Mouse (Mus musculus) heart, embryonic 12.5 days (tissue): ENCODE measurements around the gene Pomgnt2. TPM values are rescaled to one million over a fixed set of nuclear protein-coding genes. Genes with fewer than 3 reads are reported as not detected.

Experiments used
- ATAC-seq: fragments of 200-750 bp; cut with Nextera tagmentation; 2 replicates; pipeline ENCODE4 v1.8.0; 2017; ENCODE audit warnings: moderate TSS enrichment, moderate library complexity; ENCODE audit not compliant: insufficient number of reproducible peaks, low FRiP score
- H3K27ac ChIP-seq: fragments of 300-500 bp; sonication (generic); 2 replicates; pipeline ENCODE4 v1.5.1; 2016; ENCODE audit warnings: mild to moderate bottlenecking, moderate library complexity; ENCODE audit not compliant: poor library complexity, severe bottlenecking
- H3K27me3 ChIP-seq: fragments of 300-500 bp; sonication (generic); replicated peaks from 2 replicates; pipeline ENCODE4 v1.6.1; 2016; ENCODE audit warnings: mild to moderate bottlenecking, moderate library complexity
- H3K36me3 ChIP-seq: fragments of 300-500 bp; sonication (generic); 2 replicates; pipeline ENCODE4 v1.6.1; 2016; ENCODE audit warnings: mild to moderate bottlenecking, moderate library complexity
- H3K4me1 ChIP-seq: fragments of 300-500 bp; sonication (generic); replicated peaks from 2 replicates; pipeline ENCODE4 v1.6.1; 2016; ENCODE audit warnings: mild to moderate bottlenecking
- H3K4me2 ChIP-seq: fragments of 300-500 bp; sonication (generic); 2 replicates; pipeline ENCODE4 v1.6.1; 2016; ENCODE audit warnings: mild to moderate bottlenecking, moderate library complexity
- H3K4me3 ChIP-seq: fragments of 300-500 bp; sonication (generic); 2 replicates; pipeline ENCODE4 v1.5.1; 2016; ENCODE audit warnings: mild to moderate bottlenecking
- H3K9ac ChIP-seq: fragments of 300-500 bp; sonication (generic); 2 replicates; pipeline ENCODE4 v1.6.1; 2016; ENCODE audit warnings: mild to moderate bottlenecking, moderate library complexity
- H3K9me3 ChIP-seq: fragments of 300-500 bp; sonication (generic); replicated peaks from 2 replicates; pipeline ENCODE4 v1.6.1; 2016; ENCODE audit warnings: mild to moderate bottlenecking, moderate library complexity
- WGBS: fragments of 180-500 bp; shearing (Covaris S2); methylation state at CpG from one replicate; pipeline ENCODE4 v1.1.7; 2016; 5-methylcytosine and 5-hydroxymethylcytosine counted together
- polyA plus RNA-seq: library from polyadenylated mRNA; unstranded; fragments of >200 nt; fragmentation: Nextera tagmentation; extraction: Ambion mirVana; gene quantifications from 2 replicates; pipeline ENCODE4 v1.2.1, GENCODE M21; 2016

Pomgnt2 gene
- polyA plus RNA-seq, 1 experiment from 2014 or later, result 14.3 TPM

- 51% methylated on average over 5 of the region's 5 CpGs for WGBS
- Histone ChIP-seq H3K4me2 (no peak overlapping the region), H3K27me3 (no peaks in the 10 kb centered on the region), H3K4me1 (no peaks in the 10 kb centered on the region; the same call in 1 of the 2 replicates), H3K9ac (no peak overlapping the region), H3K36me3 (no peaks in the 10 kb centered on the region), H3K4me3 (no peak overlapping the region), H3K27ac (no peak overlapping the region), H3K9me3 (no peaks in the 10 kb centered on the region)
- no peak for ATAC-seq
Measured at GRCm38 (mm10) chr9:121969841-121970381, 27.0 kb downstream of the Pomgnt2 start.

DNA sequence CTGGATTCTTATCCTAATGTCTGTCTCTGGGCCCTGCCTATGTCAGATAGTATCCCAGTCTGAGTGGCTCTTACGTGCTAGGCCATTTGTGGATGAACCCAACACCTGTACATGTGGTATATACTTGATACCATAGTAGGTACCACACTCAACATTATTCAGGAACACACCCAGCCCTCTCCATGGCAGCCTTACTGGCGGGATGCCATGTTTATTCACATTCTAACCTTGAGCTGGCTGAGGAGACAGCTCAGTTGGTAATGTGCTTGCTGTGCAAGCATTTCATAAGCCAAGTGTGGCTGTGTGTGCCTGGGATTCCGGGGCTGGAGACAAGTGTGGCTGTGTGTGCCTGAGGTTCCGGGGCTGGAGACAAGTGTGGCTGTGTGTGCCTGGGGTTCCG lies 28.7 kb downstream of the Pomgnt2 start:
- H3K27me3 ChIP-seq, result no peaks in the 10 kb centered on the region
- no peak overlapping the region for H3K27ac ChIP-seq
- ATAC-seq, result no peak
- H3K36me3 ChIP-seq, result no peaks in the 10 kb centered on the region
- no peak overlapping the region for H3K4me3 ChIP-seq
- no peaks in the 10 kb centered on the region for H3K9me3 ChIP-seq
- no peak overlapping the region for H3K4me2 ChIP-seq
- H3K9ac ChIP-seq, result no peak overlapping the region
- WGBS, result 71% methylated on average over 5 of the region's 5 CpGs
- no peaks in the 10 kb centered on the region; the same call in 1 of the 2 replicates for H3K4me1 ChIP-seq

DNA sequence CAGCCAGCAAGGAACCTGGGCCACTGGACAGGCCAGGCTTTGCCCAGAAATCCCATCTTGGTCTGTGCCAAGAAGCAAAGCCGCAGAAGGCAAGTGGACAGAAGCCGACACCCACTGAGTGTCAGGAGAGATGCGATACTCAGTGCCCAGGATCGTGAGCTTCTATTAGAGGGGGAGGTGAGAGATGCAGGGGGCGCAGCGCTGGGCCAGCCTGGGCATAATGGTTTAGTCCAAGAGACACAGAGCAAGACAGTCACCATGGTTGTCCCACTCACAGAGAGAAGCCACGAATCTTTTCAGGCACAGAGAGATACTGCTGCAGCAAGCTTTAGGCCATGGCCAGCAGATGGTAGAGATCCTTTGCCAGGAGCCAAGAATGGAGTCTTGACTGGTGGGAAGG lies 32.0 kb downstream of the Pomgnt2 start:
- Histone ChIP-seq H3K27me3 (no peaks in the 10 kb centered on the region), H3K9ac (no peak overlapping the region), H3K36me3 (no peaks in the 10 kb centered on the region), H3K4me1 (no peaks in the 10 kb centered on the region), H3K9me3 (no peaks in the 10 kb centered on the region), H3K4me2 (no peak overlapping the region), H3K27ac (no peak overlapping the region), H3K4me3 (no peak overlapping the region)
- ATAC-seq, result no peak
- 82% methylated on average over 7 of the region's 7 CpGs for WGBS

DNA sequence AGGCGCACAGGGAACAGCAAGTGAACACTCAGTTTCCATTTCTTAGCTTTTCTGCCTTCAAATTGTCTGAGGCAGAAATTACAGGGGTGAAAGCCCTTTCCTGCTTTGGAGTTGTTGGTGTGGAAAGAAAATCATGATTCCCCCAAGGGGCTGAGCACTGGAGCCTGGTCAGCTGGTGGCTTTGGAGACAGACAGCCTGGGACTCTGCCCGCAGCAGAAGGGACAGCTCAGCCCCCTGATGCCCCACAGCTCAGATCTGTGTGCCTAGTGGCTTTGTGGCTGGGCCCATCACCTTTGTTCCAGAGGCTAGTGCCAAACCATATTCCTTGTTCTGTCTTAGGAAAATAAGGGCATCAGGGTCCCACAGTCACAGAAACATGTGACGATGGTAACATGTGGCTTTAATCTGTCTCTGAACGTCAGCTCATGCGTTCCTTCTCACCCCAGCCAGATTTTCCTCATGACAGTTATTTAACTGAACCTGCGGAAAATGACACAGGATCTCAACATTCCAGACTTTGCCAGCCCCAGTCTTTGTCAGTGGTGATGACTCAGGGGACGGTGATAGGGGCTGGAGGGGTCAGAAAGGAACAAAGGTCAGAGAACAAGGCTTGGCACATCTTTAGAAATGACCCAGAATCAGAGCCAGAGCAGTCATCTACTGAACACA lies 36.8 kb downstream of the Pomgnt2 start:
- no peaks in the 10 kb centered on the region for H3K9me3 ChIP-seq
- H3K4me1 ChIP-seq, result no peaks in the 10 kb centered on the region
- H3K4me3 ChIP-seq, result no peak overlapping the region
- no peaks in the 10 kb centered on the region for H3K36me3 ChIP-seq
- ATAC-seq, result no peak
- 40% methylated on average over 7 of the region's 7 CpGs for WGBS
- no peak overlapping the region for H3K27ac ChIP-seq
- H3K4me2 ChIP-seq, result no peak overlapping the region
- H3K27me3 ChIP-seq, result no peaks in the 10 kb centered on the region
- H3K9ac ChIP-seq, result no peak overlapping the region

- Histone ChIP-seq H3K27me3 (no peaks in the 10 kb centered on the region; the same call in 1 of the 2 replicates), H3K27ac (no peak overlapping the region), H3K9me3 (no peaks in the 10 kb centered on the region), H3K4me1 (peaks cover 11% of the 10 kb centered on the region), H3K36me3 (no peaks in the 10 kb centered on the region), H3K9ac (no peak overlapping the region), H3K4me3 (no peak overlapping the region), H3K4me2 (no peak overlapping the region)
- 85% methylated on average over 6 of the region's 6 CpGs for WGBS
- no peak for ATAC-seq
Measured at GRCm38 (mm10) chr9:121952596-121952995, 44.3 kb downstream of the Pomgnt2 start.

DNA sequence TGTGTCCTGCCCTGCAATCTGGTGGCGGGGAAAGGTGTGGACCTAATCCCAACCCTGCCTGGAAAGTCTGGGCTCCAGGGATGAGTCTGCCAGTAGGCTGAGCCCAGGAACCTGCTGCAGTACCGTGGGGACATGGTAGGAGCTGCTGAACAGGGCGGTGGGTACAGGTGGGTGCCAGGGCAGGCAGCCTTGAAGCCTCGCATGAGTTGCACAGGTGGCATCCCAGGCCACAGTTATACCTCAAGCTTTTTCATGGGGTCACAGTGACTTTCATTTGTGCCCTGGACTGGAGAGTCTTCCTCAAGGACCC lies 45.8 kb downstream of the Pomgnt2 start:
- H3K27me3 ChIP-seq, result no peaks in the 10 kb centered on the region; the same call in 1 of the 2 replicates
- peak overlapping the region; percentile 64 for H3K4me2 ChIP-seq
- peaks cover 11% of the 10 kb centered on the region for H3K4me1 ChIP-seq
- H3K4me3 ChIP-seq, result peak overlapping the region; percentile 34
- ATAC-seq, result no peak
- H3K9ac ChIP-seq, result peak overlapping the region; percentile 32; the same call in 1 of the 2 replicates
- 36% methylated on average over 4 of the region's 4 CpGs for WGBS
- no peaks in the 10 kb centered on the region for H3K36me3 ChIP-seq
- no peaks in the 10 kb centered on the region for H3K9me3 ChIP-seq
- no peak overlapping the region for H3K27ac ChIP-seq

GRCm38 (mm10) chr9:121950418-121951113 lies 46.3 kb downstream of the Pomgnt2 start, which contains the start of gene Fam198a:
Gene Fam198a (plus strand): TSS chr9:121950988.
- no peaks in the 10 kb centered on the region for H3K9me3 ChIP-seq
- H3K9ac ChIP-seq, result peak within 1 kb of the TSS; percentile 32; the same call in 1 of the 2 replicates
- no peaks in the 10 kb centered on the region; the same call in 1 of the 2 replicates for H3K27me3 ChIP-seq
- H3K4me2 ChIP-seq, result peak within 1 kb of the TSS; percentile 64
- H3K27ac ChIP-seq, result 0 out of 2 replicates have a peak within 1 kb of the TSS, but pooled peaks have one; percentile 15
- H3K4me3 ChIP-seq, result peak within 1 kb of the TSS; percentile 34
- peaks cover 11% of the 10 kb centered on the region for H3K4me1 ChIP-seq
- H3K36me3 ChIP-seq, result no peaks in the 10 kb centered on the region
- peak; percentile 80 for ATAC-seq
- 6% methylated on average over 14 of the region's 14 CpGs for WGBS

DNA sequence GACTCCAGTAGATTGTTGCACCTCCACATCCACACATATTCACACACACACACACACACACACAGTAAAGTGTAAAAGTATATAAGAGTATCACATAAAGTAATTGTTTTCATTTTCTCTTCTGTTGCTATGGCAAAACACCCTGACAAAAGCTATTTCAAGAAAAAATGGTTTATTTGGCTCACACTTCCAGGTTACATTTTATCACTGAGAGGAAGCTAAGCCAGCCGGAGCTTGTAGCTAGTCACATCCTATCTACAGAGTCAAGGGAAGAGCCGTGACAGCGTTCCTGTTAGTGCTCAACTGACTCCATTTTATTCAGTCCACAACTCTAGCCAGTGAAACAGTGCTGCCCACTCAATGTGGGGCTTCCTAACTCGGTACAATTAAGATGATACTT lies 48.5 kb downstream of the Pomgnt2 start:
- H3K9me3 ChIP-seq, result no peaks in the 10 kb centered on the region
- H3K27me3 ChIP-seq, result no peaks in the 10 kb centered on the region; the same call in 1 of the 2 replicates
- ATAC-seq, result no peak
- H3K36me3 ChIP-seq, result no peaks in the 10 kb centered on the region
- H3K4me1 ChIP-seq, result peaks cover 11% of the 10 kb centered on the region
- H3K27ac ChIP-seq, result no peak overlapping the region
- H3K4me3 ChIP-seq, result no peak overlapping the region
- 34% methylated on average over 4 of the region's 4 CpGs for WGBS
- H3K4me2 ChIP-seq, result no peak overlapping the region
- H3K9ac ChIP-seq, result no peak overlapping the region

GRCm38 (mm10) chr9:121947784-121948183 lies 49.1 kb downstream of the Pomgnt2 start:
- Histone ChIP-seq H3K27me3 (no peaks in the 10 kb centered on the region; the same call in 1 of the 2 replicates), H3K4me3 (no peak overlapping the region), H3K4me2 (no peak overlapping the region), H3K9ac (no peak overlapping the region), H3K36me3 (no peaks in the 10 kb centered on the region), H3K9me3 (no peaks in the 10 kb centered on the region), H3K27ac (no peak overlapping the region), H3K4me1 (peaks cover 11% of the 10 kb centered on the region)
- WGBS, result 8% methylated on average over 4 of the region's 4 CpGs
- no peak for ATAC-seq

DNA sequence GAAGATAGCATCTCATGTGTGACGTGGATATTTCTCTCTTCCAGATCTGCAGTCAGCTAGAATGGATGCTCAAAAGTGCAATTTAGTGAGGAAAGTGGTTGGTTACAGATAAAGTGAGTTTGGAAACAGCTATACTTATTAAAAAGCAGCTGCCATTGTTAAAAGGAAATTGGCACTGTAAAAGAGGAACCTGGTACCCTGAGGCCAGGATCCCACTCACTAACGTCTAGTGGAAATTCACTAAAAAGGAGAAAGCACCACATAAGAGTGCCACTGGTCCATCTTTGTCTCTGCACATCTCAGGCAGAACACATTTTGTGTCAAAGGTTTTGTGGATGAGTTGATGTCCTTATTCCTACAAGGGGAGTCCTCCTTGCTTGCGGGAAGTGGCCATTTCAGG lies 53.3 kb downstream of the Pomgnt2 start:
- H3K9ac ChIP-seq, result no peak overlapping the region
- H3K4me1 ChIP-seq, result no peaks in the 10 kb centered on the region
- no peak for ATAC-seq
- WGBS, result 77% methylated on average over 3 of the region's 3 CpGs
- no peaks in the 10 kb centered on the region for H3K27me3 ChIP-seq
- H3K36me3 ChIP-seq, result no peaks in the 10 kb centered on the region
- H3K9me3 ChIP-seq, result no peaks in the 10 kb centered on the region
- H3K4me2 ChIP-seq, result no peak overlapping the region
- no peak overlapping the region for H3K27ac ChIP-seq
- H3K4me3 ChIP-seq, result no peak overlapping the region

DNA sequence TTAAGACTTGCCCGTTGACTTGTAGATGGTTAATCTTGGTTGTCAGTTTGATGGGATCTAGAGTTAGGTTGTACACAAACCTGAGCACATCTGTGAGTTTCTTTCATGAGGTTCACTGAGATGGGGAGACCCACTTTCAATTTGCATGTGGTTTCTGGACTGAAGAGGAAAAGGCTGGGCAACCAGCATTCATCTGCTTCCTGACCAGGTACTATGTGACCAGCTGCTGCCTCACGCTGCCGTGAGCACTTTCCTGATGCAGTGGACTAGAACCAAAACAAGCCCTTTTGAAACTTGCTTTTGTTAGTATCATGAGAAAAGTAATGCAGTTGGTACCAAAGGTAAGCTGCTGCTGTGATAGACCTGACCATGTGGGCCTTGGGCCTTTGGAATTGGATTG lies 53.9 kb downstream of the Pomgnt2 start:
- H3K9me3 ChIP-seq, result no peaks in the 10 kb centered on the region
- no peak overlapping the region for H3K4me2 ChIP-seq
- H3K27me3 ChIP-seq, result no peaks in the 10 kb centered on the region
- no peak overlapping the region for H3K9ac ChIP-seq
- ATAC-seq, result no peak
- no peak overlapping the region for H3K27ac ChIP-seq
- 81% methylated on average over 3 of the region's 3 CpGs for WGBS
- H3K4me1 ChIP-seq, result no peaks in the 10 kb centered on the region
- no peak overlapping the region for H3K4me3 ChIP-seq
- no peaks in the 10 kb centered on the region for H3K36me3 ChIP-seq
